Mouse (Mus musculus) adrenal gland, adult 18-20 months (tissue): ENCODE measurements around the gene Rpl36. TPM values are rescaled to one million over a fixed set of nuclear protein-coding genes. Genes with fewer than 3 reads are reported as not detected.
A peak's percentile ranks its signal among the peaks of the same experiment; 100 is the strongest.
"Not testable (repeated sequence)": the region's sequence is repeated elsewhere in the genome, so short reads cannot be mapped to it uniquely, and the experiment has no call there.

ENCODE experiments used
- DNase-seq, 2 experiments: peaks; one replicate each; pipeline ENCODE4 v3.0.0; 2021 to 2022; ENCODE audit warnings: low spot score in 2 of 2
- total RNA-seq, 2 experiments: library from RNA; stranded (reverse); gene quantifications; 1 replicate in 1 of 2; 2 replicates in 1 of 2; pipeline ENCODE4 v1.2.3; 2021

Rpl36 gene
- total RNA-seq, 2 experiments from 2014 or later = 765 to 908 TPM

- no peak for DNase-seq
These were observed 5.6 kb upstream of the Rpl36 start for GRCm38 (mm10) chr17:56607521-56608062.

GRCm38 (mm10) chr17:56608699-56609098, 4.5 kb upstream of the Rpl36 start:
- no peak for DNase-seq

GRCm38 (mm10) chr17:56609452-56610171, 3.6 kb upstream of the Rpl36 start, which contains the start of gene 2410015M20Rik:
2410015M20Rik (minus strand) TSS chr17:56609771.
- DNase-seq = peak; percentile 85 to 88

- no peak for DNase-seq
These were observed 1.9 kb upstream of the Rpl36 start for GRCm38 (mm10) chr17:56611323-56611722.

- no peak for DNase-seq
These were observed 1.2 kb upstream of the Rpl36 start for GRCm38 (mm10) chr17:56611861-56612564.

GRCm38 (mm10) chr17:56612565-56612939, 664 bp upstream of the Rpl36 start:
- DNase-seq = not testable (repeated sequence)

- DNase-seq = peak in 1 of 2 experiments; percentile 42
These were observed 677 bp downstream of the Rpl36 start for GRCm38 (mm10) chr17:56613893-56614292.

GRCm38 (mm10) chr17:56614391-56615135, 1.3 kb downstream of the Rpl36 start:
- DNase-seq = peak in 1 of 2 experiments; percentile 43

GRCm38 (mm10) chr17:56615136-56615784, 2.0 kb downstream of the Rpl36 start:
- no peak for DNase-seq

- DNase-seq = no peak
These were observed 2.6 kb downstream of the Rpl36 start for GRCm38 (mm10) chr17:56615792-56616191.

- no peak for DNase-seq
These were observed 3.5 kb downstream of the Rpl36 start for GRCm38 (mm10) chr17:56616725-56617124.

- no peak for DNase-seq
These were observed 4.4 kb downstream of the Rpl36 start for GRCm38 (mm10) chr17:56617628-56618027.

- DNase-seq = peak in 1 of 2 experiments; percentile 58
These were observed 12.3 kb downstream of the Rpl36 start for GRCm38 (mm10) chr17:56625495-56625894.

GRCm38 (mm10) chr17:56626260-56626659, 13.0 kb downstream of the Rpl36 start:
- no peak for DNase-seq

- DNase-seq = peak; percentile 95 to 97
These were observed 13.7 kb downstream of the Rpl36 start, which contains the start of gene Lonp1 for GRCm38 (mm10) chr17:56626754-56627470. Lonp1 (minus strand) TSS chr17:56626887.

GRCm38 (mm10) chr17:56627530-56628277, 14.5 kb downstream of the Rpl36 start, which contains the start of gene Catsperd:
Catsperd (plus strand) TSS chr17:56628143.
- DNase-seq = no peak

- DNase-seq = not testable (repeated sequence)
These were observed 16.9 kb downstream of the Rpl36 start for GRCm38 (mm10) chr17:56629800-56630781.

- DNase-seq = no peak
These were observed 18.6 kb downstream of the Rpl36 start for GRCm38 (mm10) chr17:56631807-56632206.
